Mouse (Mus musculus): ENCODE data around the gene Lims1.

DNA sequence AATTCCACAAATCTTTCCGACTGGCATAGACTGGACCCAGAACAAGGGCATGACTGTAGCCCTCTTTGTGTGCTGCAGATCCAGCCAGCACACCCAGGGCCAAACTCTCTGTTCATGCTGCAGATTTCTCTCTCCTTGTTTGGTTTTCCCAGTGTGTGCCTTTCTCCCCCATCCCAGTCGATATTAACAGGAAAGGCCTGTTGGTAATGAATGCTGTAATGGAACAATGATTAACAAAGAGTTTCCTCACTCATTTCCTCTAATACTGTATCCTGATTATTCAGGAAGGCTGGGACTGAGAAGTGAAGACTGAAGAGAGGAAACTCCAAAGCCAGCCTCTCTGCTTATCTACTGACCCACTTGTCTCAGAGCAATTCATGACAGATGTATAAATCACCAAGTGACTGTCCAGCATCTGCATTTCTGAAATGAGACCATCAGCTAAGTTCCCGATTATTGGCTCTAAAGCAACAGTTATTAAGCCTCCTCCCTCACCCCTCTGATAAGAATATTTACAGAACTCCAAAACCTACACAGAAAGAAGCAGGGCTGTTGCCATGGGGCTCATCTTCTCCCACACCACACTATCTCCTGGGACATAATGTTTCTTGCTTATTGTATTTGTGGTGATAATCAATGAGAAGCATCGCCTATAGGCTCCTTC lies 82.2 kb downstream of the Lims1 start:
- TF ChIP-seq CTCF (IDR thresholded peaks at IDR 0.05; ENCODE audit: control insufficient read depth, insufficient read depth, insufficient replicate concordance, low read depth, low read length), result no peak
- no peak for TF ChIP-seq POLR2A (IDR thresholded peaks at IDR 0.05; ENCODE audit: control insufficient read depth, low read depth, low read length)
